Mouse (Mus musculus) layer of hippocampus, adult 2 months (tissue): ENCODE results near the gene Gbp2. TPM values are rescaled to one million over a fixed set of nuclear protein-coding genes. Genes with fewer than 3 reads are reported as not detected.
A peak's percentile ranks its signal among the peaks of the same experiment; 100 is the strongest.

Source experiments
- DNase-seq, 2 experiments: peaks; one replicate each; pipeline ENCODE4 v3.0.0; 2022; ENCODE audit warnings: low spot score in 2 of 2
- H3K27ac ChIP-seq: fragments of 200-600 bp; 2 replicates; pipeline ENCODE4 v1.8.1; 2022
- H3K4me3 ChIP-seq: fragments of 200-600 bp; 2 replicates; pipeline ENCODE4 v1.8.1; 2022; ENCODE audit warnings: mild to moderate bottlenecking
- CTCF ChIP-seq: fragments of 200-600 bp; conservative IDR thresholded peaks from 2 replicates; pipeline ENCODE4 v1.8.1; 2022; ENCODE audit warnings: antibody characterized with exemption, mild to moderate bottlenecking, moderate library complexity
- long read RNA-seq, 2 experiments: library from polyadenylated mRNA; stranded (forward); transcript quantifications; one replicate each; pipeline ENCODE4 v2.0.0; 2021; ENCODE audit warnings: borderline mapping rate in 2 of 2
- total RNA-seq, 2 experiments: library from RNA; stranded (reverse); gene quantifications; 2 replicates each; pipeline ENCODE4 v1.2.3; 2021

The Gbp2 gene
- 1 to 10 TPM; 1.8 to 2.3 TPM for total RNA-seq
- long read RNA-seq, experiment 1, partial matches to known transcripts: 0 of 2 reads
- long read RNA-seq, experiment 1, other reads (novel, unspliced or antisense): 0 of 2 reads
- long read RNA-seq, experiment 2, partial matches to known transcripts: 0 of 2 reads
- long read RNA-seq, experiment 2, other reads (novel, unspliced or antisense): 0 of 2 reads

GRCm38 (mm10) chr3:142620111-142620955 is at the start of gene Gbp2:
Gbp2 (plus strand) TSS chr3:142620602.
- Histone ChIP-seq H3K27ac (peak within 1 kb of the TSS; percentile 72), H3K4me3 (peak within 1 kb of the TSS; percentile 38)
- DNase-seq: no peak
- TF ChIP-seq CTCF: no peak

GRCm38 (mm10) chr3:142570738-142571137 is 49.7 kb upstream of the Gbp2 start:
- DNase-seq: no peak
- TF ChIP-seq CTCF: no peak
- Histone ChIP-seq H3K4me3 (no peak overlapping the region), H3K27ac (no peak overlapping the region)

GRCm38 (mm10) chr3:142577108-142577507 is 43.3 kb upstream of the Gbp2 start:
- no peak for TF ChIP-seq CTCF
- no peak for DNase-seq
- no peak overlapping the region for H3K27ac ChIP-seq
- H3K4me3 ChIP-seq: no peak overlapping the region

DNA sequence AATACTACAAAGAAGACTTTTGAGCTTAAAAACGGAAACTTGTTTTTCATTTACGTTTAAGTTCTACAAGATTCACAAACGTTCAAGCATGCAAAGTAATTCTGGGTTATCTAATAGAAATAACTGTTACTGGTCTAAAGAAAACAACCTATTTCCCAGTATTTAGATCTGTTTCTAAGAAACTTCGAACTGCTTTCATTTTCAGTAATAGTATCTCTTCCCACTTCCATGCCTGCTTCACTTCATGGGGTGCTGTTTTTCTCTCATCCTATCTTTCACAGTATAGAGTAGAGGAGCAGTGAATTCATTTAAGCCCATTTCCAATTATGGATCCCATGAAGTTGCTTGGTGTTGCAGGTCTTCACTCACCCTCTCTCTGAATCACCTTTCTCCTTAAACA is 42.1 kb upstream of the Gbp2 start:
- TF ChIP-seq CTCF: no peak
- no peak overlapping the region for H3K4me3 ChIP-seq
- no peak overlapping the region for H3K27ac ChIP-seq
- no peak for DNase-seq

DNA sequence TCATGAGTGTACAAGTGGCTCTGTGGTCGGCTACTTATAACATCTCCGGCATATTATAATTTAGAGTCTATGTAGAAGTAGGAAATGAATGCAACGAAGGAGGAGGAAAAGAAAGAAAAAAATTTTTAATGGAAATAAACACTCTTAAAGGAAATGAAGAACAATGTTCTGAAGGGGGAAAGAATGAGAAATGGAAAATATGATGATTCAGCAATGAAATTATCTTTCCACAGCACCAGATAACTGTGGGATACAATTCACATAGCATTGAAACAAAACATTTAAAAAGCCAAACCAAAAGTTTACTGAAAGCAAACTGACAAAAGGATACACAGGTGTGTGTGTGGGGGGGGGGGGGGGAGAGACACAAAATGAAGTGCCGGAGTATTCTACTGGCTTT is 37.3 kb upstream of the Gbp2 start:
- Histone ChIP-seq H3K4me3 (no peak overlapping the region), H3K27ac (no peak overlapping the region)
- TF ChIP-seq CTCF: no peak
- no peak for DNase-seq

GRCm38 (mm10) chr3:142587386-142587785 is 33.0 kb upstream of the Gbp2 start:
- no peak for DNase-seq
- TF ChIP-seq CTCF: no peak
- Histone ChIP-seq H3K4me3 (no peak overlapping the region), H3K27ac (no peak overlapping the region)

GRCm38 (mm10) chr3:142588888-142589287 is 31.5 kb upstream of the Gbp2 start:
- TF ChIP-seq CTCF: no peak
- no peak for DNase-seq
- Histone ChIP-seq H3K4me3 (no peak overlapping the region), H3K27ac (no peak overlapping the region)

- no peak for DNase-seq
- Histone ChIP-seq H3K4me3 (no peak overlapping the region), H3K27ac (no peak overlapping the region)
- no peak for TF ChIP-seq CTCF
Measured at GRCm38 (mm10) chr3:142590431-142591067, 29.9 kb upstream of the Gbp2 start.

GRCm38 (mm10) chr3:142594547-142594946 is 25.9 kb upstream of the Gbp2 start, which contains the start of gene Gbp2b:
Gbp2b (plus strand) TSS chr3:142594847.
- no peak within 1 kb of the TSS for H3K27ac ChIP-seq
- no peak for DNase-seq
- TF ChIP-seq CTCF: no peak
- no peak within 1 kb of the TSS for H3K4me3 ChIP-seq

- Histone ChIP-seq H3K4me3 (no peak overlapping the region), H3K27ac (no peak overlapping the region)
- no peak for DNase-seq
- no peak for TF ChIP-seq CTCF
Measured at GRCm38 (mm10) chr3:142597923-142598322, 22.5 kb upstream of the Gbp2 start.

DNA sequence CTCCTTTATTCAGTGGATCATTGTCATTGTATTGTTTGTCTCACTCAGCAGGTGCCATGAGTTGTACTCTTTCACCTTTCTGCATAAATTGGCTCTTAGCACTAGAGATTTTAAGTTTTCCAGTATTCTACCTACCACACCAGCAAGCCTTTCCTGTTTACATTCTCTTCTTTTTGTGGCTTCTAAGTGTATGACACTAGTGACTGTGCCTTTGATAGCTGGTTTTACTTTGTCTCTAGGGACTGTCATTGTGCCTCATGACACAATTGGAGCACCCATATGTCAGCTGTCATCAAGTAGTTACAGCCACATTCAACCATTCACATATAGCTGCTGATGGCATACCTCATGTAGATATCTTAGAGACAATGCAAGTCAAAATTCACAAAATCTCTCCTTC is 18.7 kb upstream of the Gbp2 start:
- no peak for TF ChIP-seq CTCF
- DNase-seq: no peak
- H3K4me3 ChIP-seq: no peak overlapping the region
- H3K27ac ChIP-seq: no peak overlapping the region

GRCm38 (mm10) chr3:142618658-142619057 is 1.7 kb upstream of the Gbp2 start:
- Histone ChIP-seq H3K4me3 (no peak overlapping the region), H3K27ac (no peak overlapping the region)
- TF ChIP-seq CTCF: no peak
- DNase-seq: no peak

DNA sequence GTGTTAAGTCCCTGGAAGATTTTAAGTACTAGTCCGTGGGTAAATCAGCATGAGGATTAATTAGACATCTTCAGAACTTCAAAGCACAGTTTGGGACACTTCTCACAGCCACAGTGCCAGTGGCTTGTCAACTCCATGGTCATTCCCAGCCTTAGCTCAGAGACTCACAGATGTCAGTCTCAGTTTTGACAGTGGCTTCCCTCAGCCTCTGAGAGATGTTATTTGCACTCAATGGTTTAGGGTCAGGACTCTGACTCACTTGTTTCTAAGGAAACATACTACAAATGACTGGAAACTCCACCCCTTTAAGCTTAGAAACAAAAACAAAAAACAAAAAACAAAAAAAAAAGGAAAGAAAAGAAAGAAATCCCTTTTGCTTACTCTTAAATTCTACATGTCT is 796 bp upstream of the Gbp2 start:
- Histone ChIP-seq H3K27ac (peak overlapping the region; percentile 72), H3K4me3 (peak overlapping the region; percentile 38)
- no peak for DNase-seq
- no peak for TF ChIP-seq CTCF
